Mouse (Mus musculus): ENCODE data around the gene Vegfc. TPM values are rescaled to one million over a fixed set of nuclear protein-coding genes. Genes with fewer than 3 reads are reported as not detected.

The Vegfc gene
- total and polyA plus RNA-seq, 2 experiments from 2014 or later, result 7.0 to 13.8 TPM

GRCm38 (mm10) chr8:54065492-54065891 lies 11.9 kb upstream of the Vegfc start:
- no peak overlapping the region for H3K27ac ChIP-seq (ENCODE audit: low read depth)
- no peaks in the 10 kb centered on the region for H3K4me1 ChIP-seq (ENCODE audit: control insufficient read depth, insufficient read depth)
- DNase-seq (ENCODE audit: low spot score) (no peak), ATAC-seq (ENCODE audit: insufficient read depth, low read depth) (no peak)
- H3K27me3 ChIP-seq (ENCODE audit: control insufficient read depth, insufficient read depth, low read length), result no peaks in the 10 kb centered on the region
- H3K9ac ChIP-seq (replicated peaks; ENCODE audit: low read depth, low read length), result no peak overlapping the region
- H3K4me2 ChIP-seq (ENCODE audit: low read depth, low read length), result no peak overlapping the region
- WGBS, result 47% methylated on average over 4 of the region's 4 CpGs
- no peaks in the 10 kb centered on the region for H3K36me3 ChIP-seq (replicated peaks; ENCODE audit: control insufficient read depth, insufficient read depth, low read length)
- no peaks in the 10 kb centered on the region for H3K9me3 ChIP-seq (replicated peaks; ENCODE audit: control insufficient read depth, low read length)
- no peak overlapping the region for H3K4me3 ChIP-seq (ENCODE audit: low read depth, low read length)
- TF ChIP-seq CTCF (IDR thresholded peaks at IDR 0.05; ENCODE audit: low read depth), result no peak
- no peak for TF ChIP-seq EP300 (IDR thresholded peaks at IDR 0.05; ENCODE audit: low read depth)

GRCm38 (mm10) chr8:54076301-54076700 lies 1.1 kb upstream of the Vegfc start:
- ATAC-seq (ENCODE audit: insufficient read depth, low read depth), result no peak
- TF ChIP-seq CTCF (IDR thresholded peaks at IDR 0.05; ENCODE audit: low read depth), result no peak
- TF ChIP-seq EP300 (IDR thresholded peaks at IDR 0.05; ENCODE audit: low read depth), result no peak
- Histone ChIP-seq H3K27me3 (ENCODE audit: control insufficient read depth, insufficient read depth, low read length) (no peaks in the 10 kb centered on the region), H3K4me2 (ENCODE audit: low read depth, low read length) (peak overlapping the region; percentile 72), H3K4me1 (ENCODE audit: control insufficient read depth, insufficient read depth) (no peaks in the 10 kb centered on the region), H3K36me3 (replicated peaks; ENCODE audit: control insufficient read depth, insufficient read depth, low read length) (no peaks in the 10 kb centered on the region), H3K9ac (replicated peaks; ENCODE audit: low read depth, low read length) (no peak overlapping the region), H3K9me3 (replicated peaks; ENCODE audit: control insufficient read depth, low read length) (no peaks in the 10 kb centered on the region), H3K4me3 (ENCODE audit: low read depth, low read length) (peak overlapping the region; percentile 82; the same call in 1 of the 2 replicates), H3K27ac (ENCODE audit: low read depth) (no peak overlapping the region)
- 63% methylated on average over 1 of the region's 1 CpGs for WGBS
- no peak for DNase-seq (ENCODE audit: low spot score)

- WGBS, result under 1% methylated on average over 19 of the region's 28 CpGs
- peak; percentile 48 for TF ChIP-seq CTCF (IDR thresholded peaks at IDR 0.05; ENCODE audit: low read depth)
- TF ChIP-seq EP300 (IDR thresholded peaks at IDR 0.05; ENCODE audit: low read depth), result no peak
- DNase-seq (ENCODE audit: low spot score) (peak; percentile 75), ATAC-seq (ENCODE audit: insufficient read depth, low read depth) (peak; percentile 89)
- Histone ChIP-seq H3K36me3 (replicated peaks; ENCODE audit: control insufficient read depth, insufficient read depth, low read length) (no peaks in the 10 kb centered on the region), H3K4me3 (ENCODE audit: low read depth, low read length) (peak overlapping the region; percentile 82), H3K9me3 (replicated peaks; ENCODE audit: control insufficient read depth, low read length) (no peaks in the 10 kb centered on the region), H3K9ac (replicated peaks; ENCODE audit: low read depth, low read length) (peak overlapping the region; percentile 85), H3K4me2 (ENCODE audit: low read depth, low read length) (peak overlapping the region; percentile 72), H3K27me3 (ENCODE audit: control insufficient read depth, insufficient read depth, low read length) (no peaks in the 10 kb centered on the region), H3K4me1 (ENCODE audit: control insufficient read depth, insufficient read depth) (no peaks in the 10 kb centered on the region), H3K27ac (ENCODE audit: low read depth) (peak overlapping the region; percentile 85)
These were observed 575 bp upstream of the Vegfc start for GRCm38 (mm10) chr8:54076791-54077270.

GRCm38 (mm10) chr8:54078121-54078440 lies 675 bp downstream of the Vegfc start:
- TF ChIP-seq CTCF (IDR thresholded peaks at IDR 0.05; ENCODE audit: low read depth) (no peak), EP300 (IDR thresholded peaks at IDR 0.05; ENCODE audit: low read depth) (no peak)
- H3K4me3 ChIP-seq (ENCODE audit: low read depth, low read length), result peak overlapping the region; percentile 82
- DNase-seq (ENCODE audit: low spot score) (peak; percentile 45), ATAC-seq (ENCODE audit: insufficient read depth, low read depth) (no peak)
- H3K4me1 ChIP-seq (ENCODE audit: control insufficient read depth, insufficient read depth), result no peaks in the 10 kb centered on the region
- H3K9ac ChIP-seq (replicated peaks; ENCODE audit: low read depth, low read length), result peak overlapping the region; percentile 85
- no peaks in the 10 kb centered on the region for H3K9me3 ChIP-seq (replicated peaks; ENCODE audit: control insufficient read depth, low read length)
- WGBS, result 3% methylated on average over 1 of the region's 1 CpGs
- no peaks in the 10 kb centered on the region for H3K27me3 ChIP-seq (ENCODE audit: control insufficient read depth, insufficient read depth, low read length)
- H3K36me3 ChIP-seq (replicated peaks; ENCODE audit: control insufficient read depth, insufficient read depth, low read length), result no peaks in the 10 kb centered on the region
- peak overlapping the region; percentile 85 for H3K27ac ChIP-seq (ENCODE audit: low read depth)
- H3K4me2 ChIP-seq (ENCODE audit: low read depth, low read length), result peak overlapping the region; percentile 72

- 3% methylated on average over 11 of the region's 11 CpGs for WGBS
- no peaks in the 10 kb centered on the region for H3K36me3 ChIP-seq (replicated peaks; ENCODE audit: control insufficient read depth, insufficient read depth, low read length)
- no peak for ATAC-seq (ENCODE audit: insufficient read depth, low read depth)
- H3K4me1 ChIP-seq (ENCODE audit: control insufficient read depth, insufficient read depth), result no peaks in the 10 kb centered on the region
- H3K9me3 ChIP-seq (replicated peaks; ENCODE audit: control insufficient read depth, low read length), result no peaks in the 10 kb centered on the region
- TF ChIP-seq EP300 (IDR thresholded peaks at IDR 0.05; ENCODE audit: low read depth) (no peak), CTCF (IDR thresholded peaks at IDR 0.05; ENCODE audit: low read depth) (no peak)
- 0 out of 2 replicates have a peak overlapping the region, but pooled peaks have one; percentile 26 for H3K9ac ChIP-seq (replicated peaks; ENCODE audit: low read depth, low read length)
- DNase-seq (ENCODE audit: low spot score), result peak; percentile 43
- H3K27ac ChIP-seq (ENCODE audit: low read depth), result peak overlapping the region; percentile 11; the same call in 1 of the 2 replicates
- peak overlapping the region; percentile 82 for H3K4me3 ChIP-seq (ENCODE audit: low read depth, low read length)
- H3K27me3 ChIP-seq (ENCODE audit: control insufficient read depth, insufficient read depth, low read length), result no peaks in the 10 kb centered on the region
- H3K4me2 ChIP-seq (ENCODE audit: low read depth, low read length), result peak overlapping the region; percentile 72
These were observed 1.6 kb downstream of the Vegfc start for GRCm38 (mm10) chr8:54079001-54079400.

GRCm38 (mm10) chr8:54079601-54080000 lies 2.2 kb downstream of the Vegfc start:
- no peak overlapping the region for H3K4me3 ChIP-seq (ENCODE audit: low read depth, low read length)
- no peak for ATAC-seq (ENCODE audit: insufficient read depth, low read depth)
- no peaks in the 10 kb centered on the region for H3K4me1 ChIP-seq (ENCODE audit: control insufficient read depth, insufficient read depth)
- H3K36me3 ChIP-seq (replicated peaks; ENCODE audit: control insufficient read depth, insufficient read depth, low read length), result no peaks in the 10 kb centered on the region
- no peak overlapping the region for H3K9ac ChIP-seq (replicated peaks; ENCODE audit: low read depth, low read length)
- peak; percentile 46 for DNase-seq (ENCODE audit: low spot score)
- TF ChIP-seq EP300 (IDR thresholded peaks at IDR 0.05; ENCODE audit: low read depth) (no peak), CTCF (IDR thresholded peaks at IDR 0.05; ENCODE audit: low read depth) (peak; percentile 54)
- no peak overlapping the region; the same call in 1 of the 2 replicates for H3K4me2 ChIP-seq (ENCODE audit: low read depth, low read length)
- no peak overlapping the region for H3K27ac ChIP-seq (ENCODE audit: low read depth)
- H3K9me3 ChIP-seq (replicated peaks; ENCODE audit: control insufficient read depth, low read length), result no peaks in the 10 kb centered on the region
- no peaks in the 10 kb centered on the region for H3K27me3 ChIP-seq (ENCODE audit: control insufficient read depth, insufficient read depth, low read length)
